Mouse (Mus musculus): ENCODE measurements at regions not wholly inside any gene's neighbourhood (a gene's known extent, or its start where the extent isn't known, plus 50 kb on each side); places are given as distances from the start of the nearest gene placed in this dataset.

GRCm38 (mm10) chr14:109663503-109664039, 749.6 kb upstream of the Slitrk1 start:
- H3K27ac ChIP-seq (ENCODE audit: control insufficient read depth, low read depth, low read length) = no peak overlapping the region
- no peaks in the 10 kb centered on the region for H3K4me1 ChIP-seq (ENCODE audit: control insufficient read depth in 1 of 2, insufficient read depth in 2 of 2, low read length in 2 of 2)
- no peaks in the 10 kb centered on the region for H3K79me2 ChIP-seq (ENCODE audit: control insufficient read depth, insufficient read depth, low read length, poor library complexity)
- no peak for DNase-seq (ENCODE audit: low read depth, low spot score)
- H3K27me3 ChIP-seq (ENCODE audit: control insufficient read depth in 1 of 2, insufficient read depth in 2 of 2, low read length in 2 of 2) = no peaks in the 10 kb centered on the region
- no peak overlapping the region for H3K9ac ChIP-seq (ENCODE audit: control insufficient read depth, low read depth, low read length, poor library complexity, severe bottlenecking)
- no peak for TF ChIP-seq MXI1 (IDR thresholded peaks at IDR 0.05; ENCODE audit: low read depth, low read length)
- TF ChIP-seq HCFC1 (IDR thresholded peaks at IDR 0.05; ENCODE audit: low read depth, low read length) = no peak
- no peak for TF ChIP-seq RAD21 (IDR thresholded peaks at IDR 0.05; ENCODE audit: low read depth, low read length)
- TF ChIP-seq TBP (IDR thresholded peaks at IDR 0.05; ENCODE audit: low read depth, low read length) = no peak
- no peak for TF ChIP-seq NELFE (IDR thresholded peaks at IDR 0.05; ENCODE audit: low read depth, low read length)
- TF ChIP-seq NRF1 (IDR thresholded peaks at IDR 0.05; ENCODE audit: insufficient read depth, low read depth, low read length, poor library complexity, severe bottlenecking) = no peak
- TF ChIP-seq GABPA (IDR thresholded peaks at IDR 0.05; ENCODE audit: low read depth, low read length) = no peak
- no peak for TF ChIP-seq MAX (IDR thresholded peaks at IDR 0.05; ENCODE audit: low read length)
- TF ChIP-seq MEF2A (IDR thresholded peaks at IDR 0.05; ENCODE audit: extremely low read depth, insufficient replicate concordance, low read depth, low read length, poor library complexity, severe bottlenecking) = no peak
- no peak for TF ChIP-seq ZMIZ1 (IDR thresholded peaks at IDR 0.05; ENCODE audit: low read depth, low read length)
- no peak for TF ChIP-seq TCF12 (IDR thresholded peaks at IDR 0.05; ENCODE audit: low read depth, low read length)
- TF ChIP-seq ELF1 (IDR thresholded peaks at IDR 0.05; ENCODE audit: low read depth, low read length) = no peak
- no peak for TF ChIP-seq MAZ (IDR thresholded peaks at IDR 0.05; ENCODE audit: low read depth, low read length)
- TF ChIP-seq USF2 (IDR thresholded peaks at IDR 0.05; ENCODE audit: borderline replicate concordance in 1 of 2, insufficient read depth in 1 of 2, low read depth in 1 of 2, low read length in 2 of 2) = no peak
- no peak for TF ChIP-seq ZC3H11A (IDR thresholded peaks at IDR 0.05; ENCODE audit: low read depth, low read length)
- TF ChIP-seq ZNF384 (IDR thresholded peaks at IDR 0.05; ENCODE audit: low read depth, low read length) = no peak
- TF ChIP-seq KAT2A (conservative IDR thresholded peaks at IDR 0.05; ENCODE audit: low read depth, low read length) = no peak
- TF ChIP-seq CTCF (IDR thresholded peaks at IDR 0.05 in 2 of 3, conservative IDR thresholded peaks at IDR 0.05 in 1 of 3; ENCODE audit: control insufficient read depth in 1 of 3, insufficient read depth in 1 of 3, low read depth in 2 of 3, low read length in 3 of 3, poor library complexity in 1 of 3, severe bottlenecking in 1 of 3) = no peak
- TF ChIP-seq GATA1 (IDR thresholded peaks at IDR 0.05; ENCODE audit: low read depth, low read length) = no peak
- no peak overlapping the region for H3K4me3 ChIP-seq (ENCODE audit: control insufficient read depth in 1 of 2, insufficient read depth in 1 of 2, low read depth in 2 of 2, low read length in 2 of 2)
- no peaks in the 10 kb centered on the region for H3K36me3 ChIP-seq (ENCODE audit: control insufficient read depth in 1 of 2, insufficient read depth in 2 of 2, low read length in 2 of 2)
- no peaks in the 10 kb centered on the region for H3K9me3 ChIP-seq (replicated peaks; ENCODE audit: insufficient read depth, low read length)

GRCm38 (mm10) chr14:109660351-109660750, 746.4 kb upstream of the Slitrk1 start:
- no peak overlapping the region for H3K9ac ChIP-seq (ENCODE audit: control insufficient read depth, low read depth, low read length, poor library complexity, severe bottlenecking)
- no peaks in the 10 kb centered on the region for H3K79me2 ChIP-seq (ENCODE audit: control insufficient read depth, insufficient read depth, low read length, poor library complexity)
- H3K9me3 ChIP-seq (replicated peaks; ENCODE audit: insufficient read depth, low read length) = no peaks in the 10 kb centered on the region
- DNase-seq (ENCODE audit: low read depth, low spot score) = no peak
- H3K4me1 ChIP-seq (ENCODE audit: control insufficient read depth in 1 of 2, insufficient read depth in 2 of 2, low read length in 2 of 2) = no peaks in the 10 kb centered on the region
- no peak overlapping the region for H3K27ac ChIP-seq (ENCODE audit: control insufficient read depth, low read depth, low read length)
- H3K36me3 ChIP-seq (ENCODE audit: control insufficient read depth in 1 of 2, insufficient read depth in 2 of 2, low read length in 2 of 2) = no peaks in the 10 kb centered on the region
- H3K4me3 ChIP-seq (ENCODE audit: control insufficient read depth in 1 of 2, insufficient read depth in 1 of 2, low read depth in 2 of 2, low read length in 2 of 2) = no peak overlapping the region
- H3K27me3 ChIP-seq (ENCODE audit: control insufficient read depth in 1 of 2, insufficient read depth in 2 of 2, low read length in 2 of 2) = no peaks in the 10 kb centered on the region
- peak; percentile 59 for TF ChIP-seq RAD21 (IDR thresholded peaks at IDR 0.05; ENCODE audit: low read depth, low read length)
- no peak for TF ChIP-seq UBTF (IDR thresholded peaks at IDR 0.05; ENCODE audit: borderline replicate concordance, insufficient read depth, low read depth, low read length)
- no peak for TF ChIP-seq POLR2AphosphoS5 (IDR thresholded peaks at IDR 0.05; ENCODE audit: borderline replicate concordance, low read depth, low read length)
- no peak for TF ChIP-seq MYC (IDR thresholded peaks at IDR 0.05; ENCODE audit: low read depth, low read length)
- no peak for TF ChIP-seq CHD1 (IDR thresholded peaks at IDR 0.05; ENCODE audit: low read depth, low read length)
- TF ChIP-seq SMC3 (IDR thresholded peaks at IDR 0.05; ENCODE audit: low read depth, low read length) = peak; percentile 47
- no peak for TF ChIP-seq MXI1 (IDR thresholded peaks at IDR 0.05; ENCODE audit: low read depth, low read length)
- TF ChIP-seq BHLHE40 (IDR thresholded peaks at IDR 0.05; ENCODE audit: borderline replicate concordance, low read depth, low read length) = no peak
- peak; percentile 33; the same call in 1 of the 2 replicates for TF ChIP-seq ZC3H11A (IDR thresholded peaks at IDR 0.05; ENCODE audit: low read depth, low read length)
- no peak for TF ChIP-seq SIN3A (IDR thresholded peaks at IDR 0.05; ENCODE audit: low read length)
- TF ChIP-seq ZMIZ1 (IDR thresholded peaks at IDR 0.05; ENCODE audit: low read depth, low read length) = no peak
- TF ChIP-seq CTCF (IDR thresholded peaks at IDR 0.05 in 2 of 3, conservative IDR thresholded peaks at IDR 0.05 in 1 of 3; ENCODE audit: control insufficient read depth in 1 of 3, insufficient read depth in 1 of 3, low read depth in 2 of 3, low read length in 3 of 3, poor library complexity in 1 of 3, severe bottlenecking in 1 of 3) = peak in 1 of 3 experiments; percentile 30; a peak in 1 of 6 replicates
- no peak for TF ChIP-seq USF2 (IDR thresholded peaks at IDR 0.05; ENCODE audit: borderline replicate concordance in 1 of 2, insufficient read depth in 1 of 2, low read depth in 1 of 2, low read length in 2 of 2)
